17 mouse cellular contexts compared by ENCODE assay signal in the genomic region with DNA sequence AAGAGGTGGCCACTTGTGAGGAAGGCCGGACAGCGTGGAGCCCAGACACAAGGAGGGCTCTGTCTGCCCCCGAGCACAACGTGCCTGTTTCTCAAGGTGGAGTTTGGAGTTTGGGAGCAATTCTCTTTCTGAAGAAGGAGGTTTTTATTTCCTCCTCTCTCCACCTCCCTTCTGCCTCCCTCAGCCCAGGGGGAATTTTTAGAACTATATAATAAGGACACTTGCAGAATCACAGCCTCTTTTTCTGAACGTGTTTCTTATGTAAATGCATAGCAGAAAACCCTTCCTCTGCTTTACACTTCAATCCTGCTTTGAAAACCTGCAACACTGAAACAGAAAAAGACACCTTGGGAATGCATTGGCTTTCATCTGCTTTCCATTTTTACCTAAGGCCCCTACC. TPM values are rescaled to one million over a fixed set of nuclear protein-coding genes. Genes with fewer than 3 reads are reported as not detected.
DNase-seq lines count a peak whose midpoint lies in the region.
"Had no signal": no experiment of that assay in that cellular context is flagged by ENCODE, and none has a peak within 500 bp of the region (broad histone marks: within the 10 kb centered on the region; RNA-seq: fewer than 3 reads in every experiment).

No protein-coding gene starts in this region.

- peak; percentile 55 to 59 for DNase-seq in frontal cortex, adult 2 months (ENCODE audit: extremely low spot score in 1 of 2, low spot score in 1 of 2)
- DNase-seq in frontal cortex, postnatal 25 days (ENCODE audit: low spot score in 2 of 2): no peak
- peak; percentile 42 to 47 for DNase-seq in left cerebral cortex, postnatal 36 days (ENCODE audit: low spot score in 2 of 2)
- no peak for DNase-seq in left cerebral cortex, adult 18-20 months (ENCODE audit: low spot score in 2 of 2)
- DNase-seq in brain, adult 2 months (ENCODE audit: low read depth, low spot score): peak; percentile 78
- DNase-seq in telencephalon, adult 2 months (ENCODE audit: low read depth, low spot score): peak; percentile 81
- no peak for DNase-seq in gastrocnemius, postnatal 36 days
- DNase-seq: adrenal gland, postnatal 14 days; cerebellum, adult 2 months; cerebellum, postnatal 10 days; embryo, embryonic 11 days; gastrocnemius, adult 2 months; gastrocnemius, postnatal 25 days had no signal

- intact Hi-C loops in left cerebral cortex, postnatal 36 days (cut with DNase I): no loop called here
- intact Hi-C loops in gastrocnemius, postnatal 36 days (cut with DNase I): no loop called here

RNA-seq across cellular contexts. Expression of a gene that starts 54.7 kb away (rescaled TPM):
- 0.02 and 0.08 TPM in 2 replicates for polyA plus RNA-seq in frontal cortex, adult 2 months (2012; rRNA removed)
- total RNA-seq in left cerebral cortex, postnatal 36 days (2021): under 1 TPM; 0.32 to 0.36 TPM
- total RNA-seq in left cerebral cortex, adult 18-20 months (2021): under 1 TPM; 0.23 to 0.30 TPM
- total RNA-seq in gastrocnemius, postnatal 36 days (2021): not detected
- total RNA-seq: gastrocnemius, adult 2 months; gastrocnemius, postnatal 25 days; heart, adult 8-10 months; MEL had no signal
- polyA plus RNA-seq: activated CD4-positive, CD25-positive, alpha-beta regulatory T cell, adult 4 months; erythroblast, embryonic 14.5 days had no signal

Comparison
In these comparisons a context has a peak if more than half of its experiments do, and no peak if none do; other contexts are left out.
1. DNase-seq: peak in frontal cortex, adult 2 months (2 of 2), left cerebral cortex, postnatal 36 days (2 of 2), brain, adult 2 months (single experiment) and telencephalon, adult 2 months (single experiment); none in frontal cortex, postnatal 25 days (0 of 2), left cerebral cortex, adult 18-20 months (0 of 2) and gastrocnemius, postnatal 36 days (0 of 2).